Mouse (Mus musculus) MEL (cell line): ENCODE measurements around the gene Prkag1.

Source experiments
- CHD2 ChIP-seq: IDR thresholded peaks from 2 replicates; pipeline ENCODE4 v1.6.1; 2011; ENCODE audit warnings: low read length, improper control_type of control experiment
- CTCF ChIP-seq, 3 experiments: IDR thresholded peaks in 2 of 3; conservative IDR thresholded peaks in 1 of 3; 2 replicates each; pipeline ENCODE4 v1.5.1; 2011 to 2012; ENCODE audit warnings: low read length in 3 of 3, low read depth in 2 of 3, mild to moderate bottlenecking in 2 of 3, improper control_type of control experiment in 1 of 3, inconsistent platforms in 1 of 3, mixed read lengths in 1 of 3, moderate library complexity in 1 of 3; ENCODE audit not compliant: control insufficient read depth in 1 of 3, insufficient read depth in 1 of 3, poor library complexity in 1 of 3, severe bottlenecking in 1 of 3
- EP300 ChIP-seq, 2 experiments: IDR thresholded peaks; 2 replicates each; pipeline ENCODE4 v1.6.1; 2011; ENCODE audit warnings: improper control_type of control experiment in 2 of 2, low read length in 2 of 2, low read depth in 1 of 2, mild to moderate bottlenecking in 1 of 2
- POLR2A ChIP-seq, 2 experiments: IDR thresholded peaks; 2 replicates each; pipeline ENCODE4 v1.6.1; 2011 to 2012; ENCODE audit warnings: low read length in 2 of 2, mild to moderate bottlenecking in 2 of 2, control low read depth in 1 of 2, improper control_type of control experiment in 1 of 2, low read depth in 1 of 2, moderate library complexity in 1 of 2; ENCODE audit not compliant: control insufficient read depth in 1 of 2, insufficient read depth in 1 of 2, poor library complexity in 1 of 2
- POLR2AphosphoS2 ChIP-seq: IDR thresholded peaks from 2 replicates; pipeline ENCODE4 v1.6.1; 2011; ENCODE audit warnings: low read length, improper control_type of control experiment
- TAL1 ChIP-seq: IDR thresholded peaks from 2 replicates; pipeline ENCODE4 v1.6.1; 2012; ENCODE audit warnings: mild to moderate bottlenecking, inconsistent platforms, low read length, moderate library complexity, mixed read lengths
- UBTF ChIP-seq: IDR thresholded peaks from 2 replicates; pipeline ENCODE4 v1.6.1; 2012; ENCODE audit warnings: low read depth, mild to moderate bottlenecking, inconsistent platforms, low read length, improper control_type of control experiment, moderate library complexity, borderline replicate concordance; ENCODE audit not compliant: insufficient read depth
- ZNF384 ChIP-seq: IDR thresholded peaks from 2 replicates; pipeline ENCODE4 v1.6.1; 2012; ENCODE audit warnings: low read depth, mild to moderate bottlenecking, inconsistent platforms, low read length, improper control_type of control experiment

- TF ChIP-seq ZNF384, result no peak
- peak in 1 of 2 experiments; percentile 11; a peak in 1 of 4 replicates for TF ChIP-seq POLR2A (IDR thresholded peaks at IDR 0.05; ENCODE audit: control insufficient read depth in 1 of 2, insufficient read depth in 1 of 2, low read depth in 1 of 2, low read length in 2 of 2, poor library complexity in 1 of 2)
- no peak for TF ChIP-seq CTCF (IDR thresholded peaks at IDR 0.05 in 2 of 3, conservative IDR thresholded peaks at IDR 0.05 in 1 of 3; ENCODE audit: control insufficient read depth in 1 of 3, insufficient read depth in 1 of 3, low read depth in 2 of 3, low read length in 3 of 3, poor library complexity in 1 of 3, severe bottlenecking in 1 of 3)
- TF ChIP-seq EP300 (IDR thresholded peaks at IDR 0.05; ENCODE audit: low read depth in 1 of 2, low read length in 2 of 2), result no peak
- no peak for TF ChIP-seq UBTF
- TF ChIP-seq TAL1, result no peak
- TF ChIP-seq POLR2AphosphoS2, result no peak
- TF ChIP-seq CHD2, result no peak
Observed at GRCm38 (mm10) chr15:98869342-98870178, 38.2 kb upstream of the Prkag1 start.
